Mouse (Mus musculus) forebrain, embryonic 14.5 days (tissue): Measurements from ENCODE around the gene Ddx49. TPM values are rescaled to one million over a fixed set of nuclear protein-coding genes. Genes with fewer than 3 reads are reported as not detected.

ENCODE experiments used
- ATAC-seq: fragments of 200-750 bp; cut with Nextera tagmentation; 2 replicates; pipeline ENCODE4 v1.8.0; 2017; ENCODE audit warnings: mild to moderate bottlenecking, moderate library complexity
- DNase-seq: peaks from one replicate; pipeline ENCODE4 v3.0.0-alpha.2; 2015; ENCODE audit warnings: low spot score
- H3K27ac ChIP-seq: fragments of 300-500 bp; sonication (generic); 2 replicates; pipeline ENCODE4 v1.5.1; 2014; ENCODE audit warnings: low read depth, mild to moderate bottlenecking, control low read depth, low read length, moderate library complexity
- H3K27me3 ChIP-seq: fragments of 300-500 bp; sonication (generic); replicated peaks from 2 replicates; pipeline ENCODE4 v1.6.1; 2014; ENCODE audit warnings: low read length, control low read depth, mixed read lengths; ENCODE audit not compliant: control insufficient read depth, insufficient read depth
- H3K36me3 ChIP-seq: fragments of 300-500 bp; sonication (generic); 2 replicates; pipeline ENCODE4 v1.6.1; 2014; ENCODE audit warnings: low read length, control low read depth; ENCODE audit not compliant: control insufficient read depth, insufficient read depth
- H3K4me1 ChIP-seq: fragments of 300-500 bp; sonication (generic); 2 replicates; pipeline ENCODE4 v1.6.1; 2014; ENCODE audit warnings: antibody characterized with exemption, low read length, control low read depth; ENCODE audit not compliant: control insufficient read depth, insufficient read depth
- H3K4me2 ChIP-seq: fragments of 300-500 bp; sonication (generic); 2 replicates; pipeline ENCODE4 v1.6.1; 2014; ENCODE audit warnings: mild to moderate bottlenecking, control low read depth, low read length
- H3K4me3 ChIP-seq: fragments of 300-500 bp; sonication (generic); 2 replicates; pipeline ENCODE4 v1.5.1; 2014; ENCODE audit warnings: low read depth, low read length, control low read depth
- H3K9ac ChIP-seq: fragments of 300-500 bp; sonication (generic); 2 replicates; pipeline ENCODE4 v1.6.1; 2014; ENCODE audit warnings: mild to moderate bottlenecking, low read length, control low read depth, moderate library complexity
- H3K9me3 ChIP-seq: fragments of 300-500 bp; sonication (generic); replicated peaks from 2 replicates; pipeline ENCODE4 v1.6.1; 2016; ENCODE audit warnings: low read length, control low read depth, mixed read lengths; ENCODE audit not compliant: control insufficient read depth
- WGBS: fragments of 180-500 bp; shearing (Covaris S2); extraction: QIAGEN DNeasy Blood & Tissue Kit; methylation state at CpG from one replicate; pipeline ENCODE4 v1.1.7; 2014; 5-methylcytosine and 5-hydroxymethylcytosine counted together
- polyA plus RNA-seq: library from polyadenylated mRNA; unstranded; fragments of >200 nt; fragmentation: Nextera tagmentation; extraction: Ambion mirVana; gene quantifications from 2 replicates; pipeline ENCODE4 v1.2.1, GENCODE M21; 2014

Ddx49 gene
- polyA plus RNA-seq, 1 experiment from 2014 or later = 51.5 TPM

DNA sequence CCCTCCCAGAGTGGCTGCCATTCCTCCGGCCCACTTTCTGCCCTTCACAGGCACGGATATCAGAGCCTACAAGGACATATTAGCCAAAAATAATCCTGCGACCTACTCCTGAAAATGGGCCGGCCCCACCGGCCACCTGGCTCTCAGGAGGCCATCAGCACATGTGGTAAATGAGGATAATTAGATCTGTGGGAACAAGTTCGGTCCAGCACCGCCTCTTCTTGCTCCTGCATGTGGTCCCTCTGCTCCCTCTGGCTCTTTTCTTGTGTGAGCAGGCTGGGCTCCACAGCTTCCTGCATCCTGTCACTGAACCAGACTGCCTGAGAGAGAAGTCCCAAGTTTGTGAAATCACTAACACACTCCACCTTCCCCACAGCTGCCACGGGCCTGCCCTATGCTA lies 23.0 kb downstream of the Ddx49 start:
- no peaks in the 10 kb centered on the region for H3K27me3 ChIP-seq
- no peak overlapping the region for H3K4me2 ChIP-seq
- no peak overlapping the region for H3K9ac ChIP-seq
- H3K36me3 ChIP-seq = no peaks in the 10 kb centered on the region
- ATAC-seq (no peak), DNase-seq (no peak)
- no peaks in the 10 kb centered on the region for H3K9me3 ChIP-seq
- 65% methylated on average over 8 of the region's 8 CpGs for WGBS
- H3K4me1 ChIP-seq = no peaks in the 10 kb centered on the region
- no peak overlapping the region for H3K4me3 ChIP-seq
- no peak overlapping the region for H3K27ac ChIP-seq

DNA sequence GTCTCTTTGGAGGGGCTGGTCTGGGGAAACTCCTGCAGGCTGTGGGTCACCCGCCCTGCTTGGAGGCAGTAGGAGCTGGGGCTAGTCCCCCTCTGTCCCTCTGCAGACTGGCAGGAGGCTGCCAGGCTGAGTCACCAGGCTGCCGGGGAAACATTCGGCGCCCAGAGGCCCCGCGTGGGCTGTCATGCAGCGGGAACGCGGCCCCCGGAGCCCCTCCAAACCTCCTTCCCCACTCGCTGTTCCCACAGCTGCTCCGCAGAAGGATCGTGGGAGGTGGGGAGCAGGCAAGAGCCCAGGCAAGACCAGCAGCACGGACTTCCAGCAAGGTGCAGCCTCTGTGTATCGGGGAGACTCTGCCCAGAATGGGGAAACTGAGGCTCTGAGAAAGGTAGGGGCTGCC lies 24.1 kb downstream of the Ddx49 start:
- DNase-seq = no peak
- no peak overlapping the region for H3K9ac ChIP-seq
- H3K36me3 ChIP-seq = no peaks in the 10 kb centered on the region
- no peaks in the 10 kb centered on the region for H3K9me3 ChIP-seq
- ATAC-seq = no peak
- H3K4me3 ChIP-seq = no peak overlapping the region
- 73% methylated on average over 15 of the region's 15 CpGs for WGBS
- no peaks in the 10 kb centered on the region for H3K4me1 ChIP-seq
- no peaks in the 10 kb centered on the region for H3K27me3 ChIP-seq
- H3K4me2 ChIP-seq = no peak overlapping the region
- no peak overlapping the region for H3K27ac ChIP-seq

GRCm38 (mm10) chr8:70276476-70276875 lies 25.8 kb downstream of the Ddx49 start:
- Histone ChIP-seq H3K9ac (no peak overlapping the region), H3K4me3 (no peak overlapping the region), H3K4me2 (no peak overlapping the region), H3K27ac (no peak overlapping the region), H3K27me3 (no peaks in the 10 kb centered on the region), H3K9me3 (no peaks in the 10 kb centered on the region), H3K36me3 (no peaks in the 10 kb centered on the region), H3K4me1 (no peaks in the 10 kb centered on the region)
- 83% methylated on average over 3 of the region's 3 CpGs for WGBS
- no peak for DNase-seq
- ATAC-seq = no peak

DNA sequence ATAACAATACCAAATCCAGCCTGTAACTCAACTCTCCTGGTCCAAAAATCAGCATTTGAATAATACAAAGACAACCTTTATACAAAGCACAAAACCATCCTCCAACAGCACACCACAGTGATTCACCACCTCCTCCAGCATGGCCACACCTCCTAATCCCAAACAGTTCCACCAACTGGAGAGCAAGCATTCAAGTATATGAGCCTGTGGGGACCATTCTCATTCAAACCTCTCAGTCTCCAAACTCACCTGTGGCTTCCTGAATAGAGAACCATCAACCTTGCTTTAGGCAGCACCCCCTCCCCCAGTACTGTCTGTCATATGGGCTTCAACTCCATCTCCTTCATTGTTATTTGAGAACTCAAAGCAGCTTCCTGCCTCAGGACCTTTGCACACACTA lies 27.9 kb downstream of the Ddx49 start:
- H3K9ac ChIP-seq = no peak overlapping the region
- ATAC-seq (no peak), DNase-seq (no peak)
- H3K4me3 ChIP-seq = no peak overlapping the region
- no peaks in the 10 kb centered on the region for H3K27me3 ChIP-seq
- no peaks in the 10 kb centered on the region for H3K36me3 ChIP-seq
- no peak overlapping the region for H3K27ac ChIP-seq
- no peak overlapping the region for H3K4me2 ChIP-seq
- H3K9me3 ChIP-seq = no peaks in the 10 kb centered on the region
- no peaks in the 10 kb centered on the region for H3K4me1 ChIP-seq

GRCm38 (mm10) chr8:70272949-70273348 lies 29.3 kb downstream of the Ddx49 start:
- H3K4me3 ChIP-seq = no peak overlapping the region
- H3K9me3 ChIP-seq = no peaks in the 10 kb centered on the region
- 68% methylated on average over 3 of the region's 3 CpGs for WGBS
- DNase-seq (no peak), ATAC-seq (no peak)
- H3K9ac ChIP-seq = no peak overlapping the region
- H3K27me3 ChIP-seq = no peaks in the 10 kb centered on the region
- H3K36me3 ChIP-seq = no peaks in the 10 kb centered on the region
- H3K4me2 ChIP-seq = no peak overlapping the region
- H3K27ac ChIP-seq = no peak overlapping the region
- H3K4me1 ChIP-seq = no peaks in the 10 kb centered on the region

- 63% methylated on average over 11 of the region's 11 CpGs for WGBS
- Histone ChIP-seq H3K4me2 (no peak overlapping the region), H3K27ac (no peak overlapping the region), H3K9me3 (no peaks in the 10 kb centered on the region), H3K9ac (no peak overlapping the region), H3K4me1 (no peaks in the 10 kb centered on the region), H3K27me3 (no peaks in the 10 kb centered on the region), H3K36me3 (peaks cover 21% of the 10 kb centered on the region), H3K4me3 (no peak overlapping the region)
- ATAC-seq = no peak
- peak; percentile 8 for DNase-seq
Measured at GRCm38 (mm10) chr8:70268799-70269565, 33.3 kb downstream of the Ddx49 start.

GRCm38 (mm10) chr8:70268311-70268710 lies 34.0 kb downstream of the Ddx49 start:
- Histone ChIP-seq H3K27ac (no peak overlapping the region), H3K36me3 (peaks cover 28% of the 10 kb centered on the region), H3K4me1 (no peaks in the 10 kb centered on the region), H3K9ac (no peak overlapping the region), H3K9me3 (no peaks in the 10 kb centered on the region), H3K4me2 (no peak overlapping the region), H3K27me3 (no peaks in the 10 kb centered on the region), H3K4me3 (no peak overlapping the region)
- no peak for DNase-seq
- ATAC-seq = no peak
- WGBS = 22% methylated on average over 5 of the region's 5 CpGs

GRCm38 (mm10) chr8:70267674-70268073 lies 34.6 kb downstream of the Ddx49 start:
- no peaks in the 10 kb centered on the region for H3K9me3 ChIP-seq
- H3K36me3 ChIP-seq = peaks cover 35% of the 10 kb centered on the region
- no peaks in the 10 kb centered on the region for H3K27me3 ChIP-seq
- H3K4me2 ChIP-seq = no peak overlapping the region
- ATAC-seq (no peak), DNase-seq (no peak)
- no peak overlapping the region for H3K4me3 ChIP-seq
- 85% methylated on average over 3 of the region's 3 CpGs for WGBS
- H3K9ac ChIP-seq = no peak overlapping the region
- H3K27ac ChIP-seq = no peak overlapping the region
- no peaks in the 10 kb centered on the region for H3K4me1 ChIP-seq

GRCm38 (mm10) chr8:70259043-70259442 lies 43.2 kb downstream of the Ddx49 start:
- no peak for ATAC-seq
- Histone ChIP-seq H3K4me1 (no peaks in the 10 kb centered on the region), H3K9me3 (no peaks in the 10 kb centered on the region), H3K27me3 (no peaks in the 10 kb centered on the region), H3K9ac (no peak overlapping the region), H3K4me3 (no peak overlapping the region), H3K4me2 (no peak overlapping the region), H3K27ac (no peak overlapping the region), H3K36me3 (peaks cover 99% of the 10 kb centered on the region)
- WGBS = 87% methylated on average over 2 of the region's 2 CpGs
- no peak for DNase-seq
